ENCODE assay signal across 8 mouse cellular contexts in the genomic region with DNA sequence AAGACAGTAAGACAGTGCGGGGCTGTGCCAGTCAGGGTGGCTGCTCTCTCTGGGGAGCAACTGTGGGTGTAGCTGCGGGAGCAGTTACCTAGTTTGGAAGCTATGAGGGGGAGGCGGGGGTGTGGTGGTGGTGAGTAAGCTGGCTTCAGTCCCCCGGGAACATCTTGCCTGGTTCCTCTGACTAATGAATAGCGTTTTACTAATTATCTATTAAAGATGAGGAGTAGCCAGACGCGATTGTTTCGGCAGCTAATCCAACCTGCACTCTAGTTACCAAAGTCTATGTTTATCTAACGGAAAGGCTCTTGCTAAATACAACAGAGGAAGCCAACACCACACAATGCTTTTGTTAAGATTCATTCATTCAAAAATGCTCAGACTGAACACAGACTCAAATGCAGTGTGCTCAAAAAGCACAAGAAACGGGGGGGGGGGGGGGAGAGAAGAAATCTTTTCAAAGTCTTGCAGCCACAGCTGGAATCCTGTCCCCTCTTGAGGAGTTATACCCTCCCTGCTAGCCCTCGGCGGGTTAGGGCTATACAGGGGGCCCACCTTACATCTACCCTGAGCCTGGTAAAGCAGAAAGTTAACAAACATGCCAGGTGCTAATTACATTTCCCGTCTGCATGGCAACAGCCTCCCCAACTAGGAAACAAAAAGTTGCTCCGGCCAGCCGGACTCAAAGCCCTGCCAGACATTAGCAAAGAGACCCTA. TPM values are rescaled to one million over a fixed set of nuclear protein-coding genes. Genes with fewer than 3 reads are reported as not detected.
DNase-seq lines count a peak whose midpoint lies in the region; ATAC-seq and TF ChIP-seq lines count a peak whose summit lies in the region.

No protein-coding gene starts in this region.

- peak overlapping the region; percentile 88 for H3K4me3 ChIP-seq in lung, adult 2 months (replicated peaks; ENCODE audit: extremely low read depth, low read depth, low read length)
- H3K4me3 ChIP-seq in forebrain, embryonic 14.5 days (ENCODE audit: low read depth, low read length): peak overlapping the region; percentile 88
- H3K4me3 ChIP-seq in limb, embryonic 11.5 days (ENCODE audit: low read depth, low read length): peak overlapping the region; percentile 86

- whole genome bisulfite sequencing in lung, adult 2 months: 5% methylated on average over 15 of the region's 15 CpGs
- 2% methylated on average over 15 of the region's 15 CpGs for WGBS in forebrain, embryonic 14.5 days
- WGBS in limb, embryonic 11.5 days: 7% methylated on average over 15 of the region's 15 CpGs

- no peaks in the 10 kb centered on the region for H3K4me1 ChIP-seq in lung, adult 2 months (ENCODE audit: control insufficient read depth, insufficient read depth, low read length)
- H3K4me1 ChIP-seq in forebrain, embryonic 14.5 days (ENCODE audit: control insufficient read depth, insufficient read depth, low read length): peaks cover 13% of the 10 kb centered on the region
- H3K4me1 ChIP-seq in limb, embryonic 11.5 days (ENCODE audit: control insufficient read depth, insufficient read depth, low read length): peaks cover 3% of the 10 kb centered on the region; the same call in 1 of the 2 replicates

- peak overlapping the region; percentile 98 for H3K4me2 ChIP-seq in forebrain, embryonic 14.5 days (ENCODE audit: low read length)
- peak overlapping the region; percentile 84 for H3K4me2 ChIP-seq in limb, embryonic 11.5 days (ENCODE audit: low read depth, severe bottlenecking)

- peaks cover 24% of the 10 kb centered on the region for H3K36me3 ChIP-seq in forebrain, embryonic 14.5 days (ENCODE audit: control insufficient read depth, insufficient read depth, low read length)
- H3K36me3 ChIP-seq in limb, embryonic 11.5 days (ENCODE audit: control insufficient read depth, insufficient read depth, low read length): peaks cover 5% of the 10 kb centered on the region; the same call in 1 of the 2 replicates

- no peak for TF ChIP-seq CTCF in lung, adult 2 months (IDR thresholded peaks at IDR 0.05; ENCODE audit: insufficient read depth, low read length)

- H3K27me3 ChIP-seq in forebrain, embryonic 14.5 days (replicated peaks; ENCODE audit: control insufficient read depth, insufficient read depth, low read length): no peaks in the 10 kb centered on the region
- no peaks in the 10 kb centered on the region for H3K27me3 ChIP-seq in limb, embryonic 11.5 days (ENCODE audit: control insufficient read depth, insufficient read depth, low read length)

- TF ChIP-seq POLR2A in lung, adult 2 months (IDR thresholded peaks at IDR 0.05; ENCODE audit: borderline replicate concordance, extremely low read depth, low read depth, low read length): no peak

- no peaks in the 10 kb centered on the region for H3K9me3 ChIP-seq in forebrain, embryonic 14.5 days (replicated peaks; ENCODE audit: control insufficient read depth, low read length)
- H3K9me3 ChIP-seq in limb, embryonic 11.5 days (ENCODE audit: control insufficient read depth, low read length): no peaks in the 10 kb centered on the region

- DNase-seq in adrenal gland, adult (ENCODE audit: inconsistent age in 2 of 2, low spot score in 1 of 2): peak; percentile 31 to 65
- no peak for DNase-seq in adrenal gland, postnatal 14 days
- DNase-seq in lung, adult 2 months: no peak
- no peak for DNase-seq in lung, postnatal 14 days
- DNase-seq in forebrain, embryonic 14.5 days (ENCODE audit: low spot score): peak; percentile 33
- DNase-seq in limb, embryonic 11.5 days (ENCODE audit: low spot score): no peak
- DNase-seq in retina, embryonic 14.5 days (ENCODE audit: low spot score): peak; percentile 20

- ATAC-seq in forebrain, embryonic 14.5 days: peak; percentile 30
- ATAC-seq in limb, embryonic 11.5 days (ENCODE audit: insufficient number of reproducible peaks, low FRiP score, low TSS enrichment, low read depth): no peak
- ATAC-seq in megakaryocyte-erythroid progenitor cell, adult 5-6 weeks (replicated peaks; ENCODE audit: low FRiP score, low TSS enrichment, poor library complexity, severe bottlenecking): no peak

- H3K9ac ChIP-seq in forebrain, embryonic 14.5 days (ENCODE audit: low read length): peak overlapping the region; percentile 78
- H3K9ac ChIP-seq in limb, embryonic 11.5 days (ENCODE audit: low read length): peak overlapping the region; percentile 73

- no peak overlapping the region for H3K27ac ChIP-seq in forebrain, embryonic 14.5 days (ENCODE audit: low read depth, low read length)
- H3K27ac ChIP-seq in limb, embryonic 11.5 days (replicated peaks; ENCODE audit: low read depth, low read length): no peak overlapping the region

RNA-seq across cellular contexts. Expression of a gene that starts 0.8 kb away (rescaled TPM):
- 30.2 and 35.9 TPM in 2 replicates for total RNA-seq in adrenal gland, postnatal 14 days (2021)
- polyA plus RNA-seq in lung, adult 2 months (2012; rRNA removed): 7.2 and 10.9 TPM in 2 replicates
- 58.8 and 59.7 TPM in 2 replicates for polyA plus RNA-seq in forebrain, embryonic 14.5 days (2014; fragmentation: Nextera tagmentation; extraction: Ambion mirVana)
- 34.3 and 43.7 TPM in 2 replicates for polyA plus RNA-seq in limb, embryonic 11.5 days (2014; fragmentation: Nextera tagmentation; extraction: Ambion mirVana)
- 12.3 and 15.0 TPM in 2 replicates for total RNA-seq in megakaryocyte-erythroid progenitor cell, adult 5-6 weeks (2014; fragmentation: Nextera tagmentation)
- total RNA-seq in megakaryocyte-erythroid progenitor cell, adult 5-6 weeks (2017): 8.1 and 11.0 TPM in 2 replicates

RNA-seq across cellular contexts. Expression of a gene that starts 49.3 kb away (rescaled TPM):
- 27.4 and 29.3 TPM in 2 replicates for total RNA-seq in adrenal gland, postnatal 14 days (2021)
- 5.9 and 8.1 TPM in 2 replicates for polyA plus RNA-seq in lung, adult 2 months (2012; rRNA removed)
- 12.0 and 12.5 TPM in 2 replicates for polyA plus RNA-seq in forebrain, embryonic 14.5 days (2014; fragmentation: Nextera tagmentation; extraction: Ambion mirVana)
- polyA plus RNA-seq in limb, embryonic 11.5 days (2014; fragmentation: Nextera tagmentation; extraction: Ambion mirVana): 20.8 and 24.6 TPM in 2 replicates
- 22.4 and 24.7 TPM in 2 replicates for total RNA-seq in megakaryocyte-erythroid progenitor cell, adult 5-6 weeks (2014; fragmentation: Nextera tagmentation)
- total RNA-seq in megakaryocyte-erythroid progenitor cell, adult 5-6 weeks (2017): 19.5 and 24.7 TPM in 2 replicates

Comparison
In these comparisons a context has a peak if more than half of its experiments do, and no peak if none do; other contexts are left out.
1. DNase-seq: peak in adrenal gland, adult (2 of 2), forebrain, embryonic 14.5 days (single experiment) and retina, embryonic 14.5 days (single experiment); none in adrenal gland, postnatal 14 days (single experiment), lung, adult 2 months (single experiment), lung, postnatal 14 days (single experiment) and limb, embryonic 11.5 days (single experiment).
2. Peak in every context shown above with its lines, with median percentiles within 50 percentile points of each other: H3K4me3 ChIP-seq.